Mouse (Mus musculus) lung, adult 18-20 months (tissue): ENCODE results near the gene Swap70.
"Not testable (repeated sequence)": the region's sequence is repeated elsewhere in the genome, so short reads cannot be mapped to it uniquely, and the experiment has no call there.

Experiments used
- DNase-seq, 2 experiments: peaks; one replicate each; pipeline ENCODE4 v3.0.0; 2022; ENCODE audit warnings: mixed read lengths in 2 of 2

The Swap70 gene

GRCm38 (mm10) chr7:110221586-110222481 lies at the start of gene Swap70:
Gene Swap70, plus strand, starts transcription at chr7:110221711.
- peak; percentile 87 to 92 for DNase-seq

GRCm38 (mm10) chr7:110179208-110179607 lies 42.3 kb upstream of the Swap70 start:
- DNase-seq = no peak

GRCm38 (mm10) chr7:110180613-110181012 lies 40.9 kb upstream of the Swap70 start:
- DNase-seq = no peak

GRCm38 (mm10) chr7:110181446-110181845 lies 40.1 kb upstream of the Swap70 start:
- DNase-seq = no peak

GRCm38 (mm10) chr7:110184608-110185007 lies 36.9 kb upstream of the Swap70 start:
- DNase-seq = no peak

GRCm38 (mm10) chr7:110189951-110190350 lies 31.6 kb upstream of the Swap70 start:
- DNase-seq = peak in 1 of 2 experiments; percentile 33

- DNase-seq = peak in 1 of 2 experiments; percentile 19
Measured at GRCm38 (mm10) chr7:110193186-110193585, 28.3 kb upstream of the Swap70 start.

GRCm38 (mm10) chr7:110197176-110197575 lies 24.3 kb upstream of the Swap70 start:
- DNase-seq = no peak

GRCm38 (mm10) chr7:110201933-110202332 lies 19.6 kb upstream of the Swap70 start:
- DNase-seq = no peak

- DNase-seq = no peak
Measured at GRCm38 (mm10) chr7:110204208-110204607, 17.3 kb upstream of the Swap70 start.

- DNase-seq = no peak
Measured at GRCm38 (mm10) chr7:110208341-110208740, 13.2 kb upstream of the Swap70 start.

GRCm38 (mm10) chr7:110209422-110209821 lies 12.1 kb upstream of the Swap70 start:
- DNase-seq = peak in 1 of 2 experiments; percentile 37

- DNase-seq = no peak
Measured at GRCm38 (mm10) chr7:110211025-110211424, 10.5 kb upstream of the Swap70 start.

GRCm38 (mm10) chr7:110214882-110215281 lies 6.6 kb upstream of the Swap70 start:
- peak in 1 of 2 experiments; percentile 26 for DNase-seq

GRCm38 (mm10) chr7:110221051-110221585 lies 393 bp upstream of the Swap70 start:
- peak in 1 of 2 experiments; percentile 40 for DNase-seq

- no peak for DNase-seq
Measured at GRCm38 (mm10) chr7:110222583-110223182, 1.2 kb downstream of the Swap70 start.

GRCm38 (mm10) chr7:110223727-110224510 lies 2.4 kb downstream of the Swap70 start:
- DNase-seq = peak in 1 of 2 experiments; percentile 43

GRCm38 (mm10) chr7:110226484-110226883 lies 5.0 kb downstream of the Swap70 start:
- no peak for DNase-seq

- DNase-seq = no peak
Measured at GRCm38 (mm10) chr7:110229967-110230366, 8.5 kb downstream of the Swap70 start.

- DNase-seq = not testable (repeated sequence)
Measured at GRCm38 (mm10) chr7:110231127-110231526, 9.6 kb downstream of the Swap70 start.

GRCm38 (mm10) chr7:110236085-110236484 lies 14.6 kb downstream of the Swap70 start:
- no peak for DNase-seq

GRCm38 (mm10) chr7:110237451-110237836 lies 15.9 kb downstream of the Swap70 start:
- DNase-seq = peak in 1 of 2 experiments; percentile 44
